Mouse (Mus musculus) left cerebral cortex, postnatal 10 days (tissue): ENCODE measurements at regions not wholly inside any gene's neighbourhood (a gene's known extent, or its start where the extent isn't known, plus 50 kb on each side); places are given as distances from the start of the nearest gene placed in this dataset.

Experiments
- DNase-seq, 2 experiments: peaks; one replicate each; pipeline ENCODE4 v3.0.0; 2021 to 2022; ENCODE audit warnings: low spot score in 2 of 2, mixed read lengths in 1 of 2; ENCODE audit errors: extremely low spot score in 1 of 2
- intact Hi-C: fragments of 180-260 bp; cut with DNase I; formaldehyde crosslinking; loops from one replicate; pipeline ENCODE4 v1.15.1; 2025

- intact Hi-C loops, result no loop called here
- no peak for DNase-seq
Measured at GRCm38 (mm10) chr2:136617138-136617537, 96.1 kb upstream of the Snap25 start.

- DNase-seq, result no peak
- intact Hi-C loops, result no loop called here
Measured at GRCm38 (mm10) chr2:136618114-136618513, 95.1 kb upstream of the Snap25 start.

GRCm38 (mm10) chr2:136620309-136620708, 92.9 kb upstream of the Snap25 start:
- no peak for DNase-seq
- intact Hi-C loops, result no loop called here

GRCm38 (mm10) chr2:136620969-136621368, 92.3 kb upstream of the Snap25 start:
- no peak for DNase-seq
- intact Hi-C loops, result no loop called here

- intact Hi-C loops, result no loop called here
- no peak for DNase-seq
Measured at GRCm38 (mm10) chr2:136623808-136624489, 89.3 kb upstream of the Snap25 start.

GRCm38 (mm10) chr2:136624490-136624850, 88.8 kb upstream of the Snap25 start:
- intact Hi-C loops, result no loop called here

GRCm38 (mm10) chr2:136646917-136647316, 66.3 kb upstream of the Snap25 start:
- intact Hi-C loops, result no loop called here
- DNase-seq, result no peak

More at GRCm38 (mm10) chr2:136624490-136624850, 88.8 kb upstream of the Snap25 start:
- no peak for DNase-seq

GRCm38 (mm10) chr2:136648606-136649005, 64.6 kb upstream of the Snap25 start:
- intact Hi-C loops, result no loop called here
- peak in 1 of 2 experiments; percentile 35 for DNase-seq

GRCm38 (mm10) chr2:136650721-136651120, 62.5 kb upstream of the Snap25 start:
- DNase-seq, result no peak
- intact Hi-C loops, result no loop called here

- intact Hi-C loops, result no loop called here
- DNase-seq, result no peak
Measured at GRCm38 (mm10) chr2:136652206-136653003, 60.8 kb upstream of the Snap25 start.
